Mouse (Mus musculus): ENCODE data around the gene Taf12. TPM values are rescaled to one million over a fixed set of nuclear protein-coding genes. Genes with fewer than 3 reads are reported as not detected.
"Not testable (repeated sequence)": the region's sequence is repeated elsewhere in the genome, so short reads cannot be mapped to it uniquely, and the experiment has no call there.

Taf12 gene
- total RNA-seq, 1 experiment from 2014 or later, result 27.3 TPM

DNA sequence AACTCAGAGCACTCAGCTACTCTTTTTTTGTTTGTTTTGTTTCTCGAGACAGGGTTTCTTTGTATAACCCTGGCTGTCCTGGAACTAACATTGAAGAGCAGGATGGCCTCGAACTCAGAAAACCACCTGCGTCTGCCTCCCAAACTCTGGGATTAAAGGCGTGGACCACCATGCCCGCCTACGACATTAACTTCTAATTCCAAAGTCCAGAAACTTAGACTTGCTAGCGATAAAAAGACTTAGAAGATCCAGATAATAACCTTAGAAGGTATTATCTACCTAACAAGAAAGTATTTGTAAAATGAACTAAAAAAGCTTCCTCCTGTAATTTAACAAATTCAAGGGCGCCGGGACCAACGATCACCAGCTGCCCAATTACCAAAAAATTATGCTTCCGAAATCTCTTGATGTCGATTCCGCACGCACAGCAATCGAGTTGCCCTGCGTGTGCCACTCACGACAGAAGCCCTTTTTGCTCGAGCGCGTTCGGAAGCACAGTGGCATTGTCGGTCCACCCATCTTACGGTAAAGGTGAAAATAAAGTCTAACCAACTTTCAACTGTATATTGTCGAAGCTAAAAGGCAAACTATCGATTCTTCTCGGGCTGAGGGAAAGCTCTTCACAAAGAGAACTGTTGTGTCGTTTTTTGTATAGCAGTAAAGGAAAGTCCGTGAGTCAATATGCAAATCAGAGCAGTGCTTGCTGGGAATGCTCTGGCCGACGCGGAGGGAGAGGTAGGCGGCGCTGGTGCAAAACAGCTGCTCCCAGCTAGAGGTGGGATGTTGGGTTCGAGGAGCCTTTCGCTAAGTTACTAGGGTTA, 4.2 kb upstream of the Taf12 start:
- DNase-seq, result peak; percentile 90

DNA sequence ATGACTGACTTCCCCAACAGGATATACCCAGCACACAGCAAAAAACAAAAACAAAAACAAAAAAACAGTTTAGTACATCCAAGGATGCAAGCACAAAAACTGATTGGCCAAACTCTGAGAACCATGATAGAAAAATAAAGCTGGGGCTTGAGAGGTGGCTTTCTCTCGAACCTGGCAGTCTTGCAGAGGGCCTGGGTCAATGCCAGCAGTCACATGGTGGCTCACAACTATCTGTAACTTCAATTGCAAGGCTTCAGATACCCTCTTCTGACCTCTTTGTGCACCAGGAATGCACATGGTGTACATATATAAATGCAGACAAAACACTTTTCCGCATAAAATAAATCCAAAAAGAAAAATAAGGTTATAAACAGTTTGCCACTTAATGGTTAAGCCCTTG, 1.0 kb upstream of the Taf12 start:
- DNase-seq, result peak; percentile 43

DNA sequence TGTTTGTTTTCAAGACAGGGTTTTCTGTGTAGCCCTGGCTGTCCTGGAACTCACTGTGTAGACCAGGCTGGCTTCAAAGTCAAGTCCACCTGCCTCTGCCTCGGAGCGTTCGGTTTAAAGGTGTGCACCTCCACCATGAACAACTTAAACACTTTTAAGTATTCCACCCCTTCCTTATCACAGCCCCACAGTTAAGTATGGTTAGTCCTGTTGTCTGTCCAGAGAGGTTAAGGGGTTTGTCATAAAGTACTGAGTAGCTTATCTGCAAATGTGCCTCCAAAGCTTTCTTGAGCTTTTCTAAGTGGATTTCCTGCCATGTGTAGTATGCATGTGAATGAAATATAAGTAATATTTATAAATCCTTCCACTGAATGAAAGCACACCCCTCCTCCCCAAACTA, 1.8 kb downstream of the Taf12 start:
- DNase-seq, result no peak

- DNase-seq, result not testable (repeated sequence)
These were observed 14.7 kb downstream of the Taf12 start for GRCm38 (mm10) chr4:132288840-132289239.

DNA sequence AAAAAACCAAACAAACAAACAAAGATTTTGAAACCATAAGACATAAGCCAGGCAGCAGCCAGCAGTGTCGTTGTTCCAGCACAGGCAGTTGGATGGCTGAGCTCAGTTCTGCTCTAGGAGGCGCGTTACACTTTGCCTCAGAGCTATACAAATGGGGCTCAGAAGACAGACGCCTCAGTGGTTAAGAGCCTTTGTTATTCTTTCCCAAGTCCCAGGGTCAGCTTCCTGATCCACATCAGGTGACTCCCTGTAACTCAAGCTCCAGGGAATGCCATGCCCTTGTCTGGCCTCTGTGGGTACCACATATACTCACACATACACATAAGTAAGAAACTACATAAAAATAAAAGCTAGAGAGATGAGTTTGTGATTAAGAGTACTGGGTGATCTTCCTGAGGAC, 16.9 kb downstream of the Taf12 start:
- no peak for DNase-seq

- peak; percentile 4 for DNase-seq
These were observed 17.6 kb downstream of the Taf12 start for GRCm38 (mm10) chr4:132291624-132292335.

- DNase-seq, result peak; percentile 77
These were observed 18.8 kb downstream of the Taf12 start for GRCm38 (mm10) chr4:132292988-132293387.

DNA sequence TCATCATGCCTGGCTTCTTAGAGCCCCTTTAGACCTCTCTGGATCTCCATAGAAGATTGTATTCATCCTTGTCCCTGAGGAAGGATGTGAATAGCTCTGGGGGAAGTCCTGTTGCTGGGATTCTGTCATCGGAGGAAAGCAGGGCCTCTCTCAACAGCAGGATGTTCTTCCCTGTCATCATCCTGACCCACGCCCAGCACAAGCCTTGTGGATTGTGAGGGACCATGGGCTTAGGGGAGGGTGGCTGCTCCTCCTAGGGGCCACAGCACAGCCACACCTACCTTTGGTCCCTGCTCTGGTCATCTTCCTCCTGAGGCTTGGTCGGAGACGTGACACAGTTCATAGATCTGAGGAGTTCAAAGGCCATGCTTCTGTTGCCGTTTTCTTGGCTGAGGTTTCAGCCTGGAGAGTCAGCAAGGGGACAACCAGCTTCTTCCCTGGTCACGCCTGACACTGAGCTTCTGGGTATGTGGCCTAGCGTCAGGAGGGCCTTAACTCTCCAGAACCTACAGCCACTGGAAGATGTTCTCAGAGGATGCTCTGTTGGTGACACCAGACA, 19.6 kb downstream of the Taf12 start:
- peak; percentile 11 for DNase-seq

- DNase-seq, result peak; percentile 39
These were observed 21.7 kb downstream of the Taf12 start for GRCm38 (mm10) chr4:132295696-132296390.

DNA sequence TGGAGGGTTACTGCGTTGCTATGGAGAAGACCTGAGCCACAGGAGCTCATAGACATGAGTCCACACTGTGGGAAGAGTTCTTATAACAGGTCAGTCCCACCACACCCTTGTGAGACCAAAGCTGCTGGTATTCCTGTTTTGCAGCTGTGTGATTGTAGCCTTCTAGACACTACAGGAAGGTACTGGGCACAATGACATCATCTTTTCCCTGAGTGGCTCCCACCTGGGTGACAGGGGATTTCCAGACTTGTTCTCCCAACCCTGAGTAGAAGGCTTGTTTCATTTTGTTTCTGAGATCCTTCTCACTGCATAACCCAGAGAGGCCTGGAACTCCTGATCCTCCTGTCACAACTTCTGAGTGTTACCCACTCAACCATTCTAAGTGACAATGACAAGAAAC, 25.7 kb downstream of the Taf12 start:
- DNase-seq, result no peak

DNA sequence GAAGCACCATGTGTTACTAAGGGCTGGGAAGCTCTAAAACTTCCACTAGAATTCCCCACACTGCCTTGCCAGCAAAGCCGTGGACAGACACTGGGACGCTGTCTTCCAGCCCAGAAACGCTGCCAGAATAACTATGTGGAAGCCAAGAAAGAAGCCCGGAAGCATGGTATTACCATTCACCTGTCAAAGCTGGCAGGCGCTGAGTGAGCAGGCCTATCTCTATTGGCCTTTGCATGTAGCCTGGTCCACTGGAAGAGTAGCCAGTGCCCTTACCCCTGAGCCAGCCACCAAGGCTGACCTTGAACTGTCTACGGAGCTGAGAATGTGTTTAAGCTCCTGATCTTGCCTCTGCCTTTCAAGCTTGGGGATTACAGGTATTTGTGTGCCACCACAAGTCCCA, 27.3 kb downstream of the Taf12 start:
- DNase-seq, result peak; percentile 55

DNA sequence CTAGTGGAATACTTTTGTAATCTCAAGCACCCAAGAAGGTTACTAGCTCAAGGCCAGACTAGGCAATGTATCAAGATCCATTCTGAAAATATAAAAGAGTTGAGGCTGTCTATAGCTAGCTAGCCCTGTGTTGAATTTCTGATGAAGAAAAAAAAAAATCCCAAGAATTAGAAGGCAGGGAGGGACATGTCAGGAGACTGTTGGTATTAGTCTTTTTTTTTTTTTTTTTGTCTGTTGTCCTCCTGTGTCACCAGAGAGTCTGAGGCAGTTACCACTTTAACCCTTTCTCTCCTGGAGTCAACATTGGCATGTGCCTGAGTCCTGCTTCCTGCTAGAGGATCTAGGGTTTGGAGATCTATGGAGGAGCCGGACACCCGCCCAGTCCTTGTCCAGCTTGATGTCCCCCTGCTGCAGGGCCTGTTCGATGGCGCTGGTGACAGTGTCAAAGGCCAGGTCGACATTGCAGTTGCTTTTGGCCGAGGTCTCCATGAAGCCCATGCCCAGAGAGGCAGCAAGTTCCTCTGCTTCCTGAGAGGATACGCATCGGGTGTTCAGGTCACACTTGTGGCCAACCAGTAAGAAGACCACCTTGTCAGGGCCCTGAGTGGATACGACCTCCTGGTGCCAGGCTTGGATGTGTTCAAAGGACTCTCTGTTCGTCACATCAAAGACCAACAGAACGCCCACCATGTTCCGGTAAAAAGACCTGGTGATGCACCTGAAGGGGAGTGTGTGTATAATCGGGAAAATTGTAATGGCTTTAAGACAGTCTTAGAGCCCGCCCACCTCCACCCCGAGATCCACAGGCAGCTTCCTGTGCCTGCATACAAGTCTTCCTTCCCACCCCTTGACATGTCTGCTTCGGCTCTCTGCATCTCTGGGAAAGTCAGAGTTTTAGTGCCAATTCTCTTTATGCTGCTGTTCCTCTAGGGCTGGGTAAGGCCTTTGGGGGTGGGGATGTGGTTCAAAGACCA, 28.1 kb downstream of the Taf12 start:
- DNase-seq, result peak; percentile 29

DNA sequence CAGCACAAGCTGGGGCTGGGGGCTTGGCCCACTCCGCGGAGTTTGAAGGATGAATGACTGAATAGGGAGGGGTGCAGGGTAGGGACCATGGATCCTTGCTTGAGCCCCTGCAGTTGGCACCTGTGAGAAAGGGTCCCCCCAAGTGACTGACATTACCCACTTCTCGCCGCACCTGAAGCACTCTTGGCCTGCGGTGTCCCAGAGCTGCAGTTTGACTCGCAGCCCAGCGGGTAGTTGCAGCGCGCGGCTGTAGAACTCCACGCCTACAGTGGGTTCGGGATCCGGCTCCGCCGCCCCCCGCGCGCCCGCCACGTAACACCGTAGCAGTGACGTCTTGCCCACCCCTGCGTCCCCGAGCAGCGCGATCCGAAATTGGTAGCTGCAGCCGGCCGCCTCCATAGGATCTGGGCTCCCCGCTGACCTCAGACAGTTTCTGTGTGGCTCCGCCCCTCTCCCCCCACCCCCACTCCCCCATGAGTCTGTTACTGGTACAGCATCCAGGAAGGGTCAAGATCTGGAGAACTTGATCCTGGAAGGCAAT, 28.8 kb downstream of the Taf12 start, which contains the start of gene Rab42:
Gene Rab42 (minus strand): TSS at position 447 of the 541 bp plus-strand sequence.
- peak; percentile 76 for DNase-seq

- not testable (repeated sequence) for DNase-seq
These were observed 29.3 kb downstream of the Taf12 start for GRCm38 (mm10) chr4:132303484-132303883.

DNA sequence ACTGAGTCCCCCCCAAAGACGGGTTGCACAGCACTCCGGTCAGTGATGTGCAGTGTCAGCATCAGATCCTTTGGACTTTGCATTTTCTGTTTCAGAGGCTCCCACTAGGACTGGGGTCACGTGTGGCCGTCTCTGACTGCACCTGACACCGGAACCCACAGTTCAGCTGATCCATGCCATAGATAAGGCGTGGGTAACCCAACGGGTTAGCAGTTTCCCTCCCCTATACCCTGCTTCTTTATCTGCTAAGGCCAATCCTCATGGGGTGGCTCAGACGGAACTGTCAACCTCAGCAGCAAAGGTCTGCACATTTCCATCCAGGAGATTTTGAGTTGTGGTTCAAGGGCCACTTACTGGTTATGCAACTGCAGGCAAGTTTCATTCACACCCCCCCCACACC, 31.1 kb downstream of the Taf12 start:
- no peak for DNase-seq

DNA sequence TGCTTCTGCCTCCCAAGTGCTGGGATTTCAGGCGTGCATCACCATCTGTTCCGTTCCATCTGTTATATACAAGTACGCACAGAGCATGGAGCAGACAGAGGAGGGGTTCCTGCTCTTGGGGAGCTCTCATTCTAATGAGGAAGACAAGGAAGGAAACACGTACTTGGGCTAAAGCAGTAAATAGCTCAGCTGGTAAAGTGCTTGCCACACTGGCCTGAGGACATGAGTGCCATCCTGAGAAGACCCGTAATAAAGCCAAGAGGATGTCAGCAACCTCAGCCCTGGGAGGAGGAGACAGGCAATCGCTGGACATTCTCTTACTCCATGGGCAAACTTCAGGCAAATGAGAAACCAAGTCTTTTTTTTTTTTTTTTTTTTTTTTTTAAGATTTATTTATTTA, 31.8 kb downstream of the Taf12 start:
- no peak for DNase-seq

DNA sequence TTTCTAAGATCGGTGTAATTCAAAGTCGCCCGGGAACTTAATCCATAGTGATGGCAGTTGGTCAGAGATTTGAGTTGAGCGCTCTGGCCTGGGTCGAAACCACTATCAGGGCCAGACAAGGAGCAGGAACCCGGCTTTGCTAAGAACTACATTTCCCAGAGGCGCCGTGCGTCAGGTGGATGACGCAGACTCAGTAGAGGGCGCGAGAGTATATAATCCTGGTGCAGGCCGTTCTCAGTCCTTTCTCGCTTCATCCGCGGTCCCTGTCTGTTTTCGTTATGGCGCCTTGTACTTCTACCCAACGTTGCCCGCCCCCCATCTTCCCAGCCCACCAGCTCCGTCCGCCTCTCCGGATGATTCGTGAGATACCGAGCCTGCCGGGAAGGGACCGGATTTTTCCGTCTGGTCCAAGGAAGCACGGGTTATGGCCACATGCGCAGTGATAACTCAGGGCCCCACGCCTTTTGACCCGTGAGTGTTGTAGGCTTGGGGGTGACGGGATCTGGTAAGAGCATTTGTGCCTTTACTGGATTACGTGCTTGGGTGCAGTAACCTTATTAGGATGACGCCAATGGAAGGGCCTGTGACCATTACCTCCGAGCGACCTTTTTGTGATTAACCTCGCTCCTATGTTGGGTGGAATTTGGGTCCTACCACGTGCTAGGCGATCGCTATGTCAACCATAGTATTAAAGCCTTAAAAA, 34.4 kb downstream of the Taf12 start:
- DNase-seq, result peak; percentile 94

DNA sequence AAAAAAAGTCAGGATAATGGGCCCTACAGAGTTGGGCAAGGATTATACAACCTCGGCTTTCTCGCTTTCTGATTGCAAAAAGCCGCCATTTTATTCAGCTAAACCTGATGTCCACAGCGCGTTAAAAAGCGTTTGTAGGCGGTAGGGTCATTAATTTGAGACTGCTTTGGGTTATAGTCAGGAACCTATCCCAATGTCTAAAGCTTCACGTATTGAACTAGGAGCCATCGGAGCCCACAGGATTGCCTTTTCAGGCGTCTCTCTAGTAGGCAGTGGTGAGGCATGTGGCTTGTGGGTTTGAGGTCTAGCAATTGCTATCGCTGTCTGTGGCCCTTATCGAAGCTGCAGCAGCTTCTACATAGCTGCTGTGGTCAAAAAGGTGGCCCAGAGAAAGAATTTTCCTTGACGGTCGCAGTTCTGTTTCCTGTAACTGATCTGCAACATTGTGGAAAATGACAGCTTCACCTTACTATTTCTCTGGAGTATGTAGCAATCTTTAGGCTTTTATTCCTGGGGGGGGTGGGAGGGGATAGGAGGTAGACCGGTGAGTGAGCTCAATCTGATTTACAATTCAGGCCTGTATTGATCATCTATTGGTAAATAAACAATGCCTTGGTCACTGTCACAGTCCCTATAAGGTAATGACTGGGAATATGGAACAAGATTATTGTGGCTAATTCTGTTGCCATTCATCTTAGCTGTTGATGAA, 35.1 kb downstream of the Taf12 start:
- DNase-seq, result peak; percentile 26

GRCm38 (mm10) chr4:132309849-132310472, 35.8 kb downstream of the Taf12 start:
- DNase-seq, result peak; percentile 46
